Mouse (Mus musculus): ENCODE measurements at regions not wholly inside any gene's neighbourhood (a gene's known extent, or its start where the extent isn't known, plus 50 kb on each side); places are given as distances from the start of the nearest gene placed in this dataset.

DNA sequence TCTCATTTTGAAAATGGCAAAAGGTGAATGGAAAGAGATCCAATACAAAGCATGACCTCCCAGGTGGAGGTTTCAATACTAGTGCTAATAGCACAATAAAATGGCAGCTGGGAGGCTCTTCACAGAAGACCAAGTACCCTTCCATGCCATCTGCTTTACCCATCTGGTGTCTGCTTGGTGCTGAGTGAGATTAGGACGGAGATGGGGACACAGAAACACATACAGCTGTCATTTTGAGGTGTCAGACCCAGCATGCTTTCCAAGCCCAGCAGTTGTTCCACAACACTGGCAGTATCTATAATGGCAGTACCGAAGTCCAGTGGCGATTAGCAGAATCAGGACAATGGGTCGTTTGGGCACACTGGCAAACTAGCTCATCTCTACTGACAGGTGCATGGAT lies 118.9 kb upstream of the 1700064H15Rik start:
- H3K4me1 ChIP-seq (ENCODE audit: control insufficient read depth, insufficient read depth, low read length): no peaks in the 10 kb centered on the region
- H3K4me3 ChIP-seq (ENCODE audit: insufficient read depth, low read length): no peak overlapping the region
- TF ChIP-seq POLR2A (IDR thresholded peaks at IDR 0.05; ENCODE audit: borderline replicate concordance, low read depth, low read length) (no peak), CTCF (IDR thresholded peaks at IDR 0.05; ENCODE audit: low read depth, low read length) (no peak)
- no peak overlapping the region for H3K27ac ChIP-seq (ENCODE audit: insufficient read depth, low read depth, low read length)

DNA sequence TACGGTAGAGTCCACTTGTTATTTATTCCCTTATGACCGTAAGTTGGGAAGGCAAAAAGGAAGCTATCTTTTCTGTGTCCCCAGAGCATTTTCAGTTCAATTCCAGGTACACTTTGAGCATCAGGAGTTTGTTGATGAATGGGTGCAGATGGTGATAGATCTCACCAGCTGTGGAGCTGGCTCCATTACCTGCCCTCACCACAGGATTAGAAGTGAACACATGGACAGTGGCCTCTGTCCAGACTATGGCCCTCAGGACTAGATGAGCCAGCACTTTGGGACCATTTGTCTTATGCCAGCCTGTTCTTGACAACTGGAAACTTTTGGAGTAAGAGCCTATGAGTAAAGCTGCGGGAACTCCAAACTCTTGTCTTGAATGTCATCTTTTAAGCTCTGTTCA lies 123.5 kb upstream of the 1700064H15Rik start:
- Histone ChIP-seq H3K27ac (ENCODE audit: insufficient read depth, low read depth, low read length) (no peak overlapping the region), H3K4me1 (ENCODE audit: control insufficient read depth, insufficient read depth, low read length) (no peaks in the 10 kb centered on the region), H3K4me3 (ENCODE audit: insufficient read depth, low read length) (no peak overlapping the region)
- no peak for TF ChIP-seq POLR2A (IDR thresholded peaks at IDR 0.05; ENCODE audit: borderline replicate concordance, low read depth, low read length)
- TF ChIP-seq CTCF (IDR thresholded peaks at IDR 0.05; ENCODE audit: low read depth, low read length): no peak

DNA sequence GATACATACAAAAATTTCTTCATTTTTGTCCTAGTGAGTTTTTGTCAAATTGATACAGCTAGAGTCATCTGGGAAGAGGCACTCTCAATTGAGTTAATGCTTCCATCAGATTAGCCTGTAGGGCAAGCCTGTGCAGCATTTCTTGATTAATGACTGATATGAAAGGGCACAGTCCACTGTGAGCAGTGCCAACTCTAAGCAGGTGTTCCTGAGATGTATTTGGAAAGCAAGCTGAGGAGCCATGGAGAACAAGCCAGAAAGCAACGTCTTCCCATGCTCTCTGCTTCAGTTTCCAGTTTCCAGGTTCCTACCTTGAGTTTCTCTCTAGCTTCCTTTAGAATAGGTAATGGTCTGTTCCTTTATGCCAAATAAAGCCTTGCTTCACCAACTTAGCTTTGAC lies 125.5 kb upstream of the 1700064H15Rik start:
- H3K4me3 ChIP-seq (ENCODE audit: insufficient read depth, low read length): no peak overlapping the region
- no peak for TF ChIP-seq CTCF (IDR thresholded peaks at IDR 0.05; ENCODE audit: low read depth, low read length)
- no peak for TF ChIP-seq POLR2A (IDR thresholded peaks at IDR 0.05; ENCODE audit: borderline replicate concordance, low read depth, low read length)
- no peak overlapping the region for H3K27ac ChIP-seq (ENCODE audit: insufficient read depth, low read depth, low read length)
- no peaks in the 10 kb centered on the region for H3K4me1 ChIP-seq (ENCODE audit: control insufficient read depth, insufficient read depth, low read length)

DNA sequence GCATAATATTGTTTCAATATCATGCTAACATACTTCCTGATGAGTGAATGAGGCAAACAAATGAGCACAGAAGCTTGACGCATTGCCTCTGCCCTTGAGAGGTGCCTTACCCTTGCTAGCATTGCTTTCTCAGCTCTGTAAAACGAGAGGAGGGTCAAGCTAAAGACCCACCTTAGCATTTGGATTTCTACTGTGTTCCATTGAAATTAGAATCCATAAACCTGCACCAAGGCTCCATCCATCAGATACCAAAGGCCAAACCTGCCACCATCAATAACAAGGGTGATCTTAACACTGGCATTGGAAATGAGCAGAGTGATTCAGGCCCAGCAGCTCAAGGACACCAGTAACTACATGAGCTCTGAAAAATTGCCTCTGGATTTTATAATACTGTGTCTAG lies 126.2 kb upstream of the 1700064H15Rik start:
- Histone ChIP-seq H3K4me1 (ENCODE audit: control insufficient read depth, insufficient read depth, low read length) (no peaks in the 10 kb centered on the region), H3K27ac (ENCODE audit: insufficient read depth, low read depth, low read length) (no peak overlapping the region), H3K4me3 (ENCODE audit: insufficient read depth, low read length) (no peak overlapping the region)
- TF ChIP-seq CTCF (IDR thresholded peaks at IDR 0.05; ENCODE audit: low read depth, low read length): no peak
- no peak for TF ChIP-seq POLR2A (IDR thresholded peaks at IDR 0.05; ENCODE audit: borderline replicate concordance, low read depth, low read length)

DNA sequence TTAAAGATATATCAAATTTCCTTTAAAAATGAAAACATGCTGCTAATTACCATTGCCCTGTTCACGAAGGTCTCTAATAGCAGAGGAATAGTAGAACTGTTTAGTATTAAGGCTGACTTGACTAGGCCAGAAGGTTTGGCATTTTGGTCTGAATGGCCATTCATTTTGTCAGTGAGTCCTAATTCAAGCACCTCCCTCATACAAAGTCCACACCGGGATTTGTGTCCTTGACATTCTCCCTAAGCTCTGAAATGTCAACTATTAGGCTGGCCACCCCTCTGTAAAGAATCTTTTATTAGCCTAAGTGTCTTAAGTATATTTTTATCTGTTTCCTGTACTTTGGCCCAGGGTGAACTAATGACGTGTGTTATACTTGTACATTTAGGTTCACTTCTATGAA lies 126.7 kb upstream of the 1700064H15Rik start:
- no peak overlapping the region for H3K4me3 ChIP-seq (ENCODE audit: insufficient read depth, low read length)
- no peak for TF ChIP-seq CTCF (IDR thresholded peaks at IDR 0.05; ENCODE audit: low read depth, low read length)
- no peak for TF ChIP-seq POLR2A (IDR thresholded peaks at IDR 0.05; ENCODE audit: borderline replicate concordance, low read depth, low read length)
- H3K27ac ChIP-seq (ENCODE audit: insufficient read depth, low read depth, low read length): no peak overlapping the region
- H3K4me1 ChIP-seq (ENCODE audit: control insufficient read depth, insufficient read depth, low read length): no peaks in the 10 kb centered on the region

DNA sequence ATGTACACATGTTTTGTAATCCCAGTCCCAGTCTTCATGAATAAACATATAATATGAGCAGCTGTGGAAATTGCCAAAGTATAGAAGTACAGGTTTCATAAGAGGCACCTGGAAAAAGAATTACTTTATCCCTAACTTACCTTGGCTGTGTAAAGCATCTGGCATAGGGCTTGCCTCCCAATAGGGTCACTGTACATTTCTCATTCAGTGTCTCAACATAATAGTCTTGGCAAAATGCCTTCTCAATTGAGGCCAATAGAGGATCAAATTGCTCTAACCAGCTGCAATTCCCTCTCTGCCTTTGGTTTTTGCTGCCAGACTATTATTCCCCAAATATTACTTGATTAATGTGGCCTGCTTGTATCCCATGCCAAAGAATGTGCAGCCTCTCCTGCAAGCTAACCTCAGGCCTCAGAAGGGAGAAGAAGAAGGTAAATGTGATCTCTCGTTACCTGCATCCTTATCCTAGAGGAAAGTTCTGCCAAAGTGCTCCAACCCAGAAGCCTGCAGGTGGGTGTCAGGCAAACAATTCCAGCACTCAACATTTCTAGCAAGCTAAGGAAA lies 158.2 kb upstream of the Cp start:
- TF ChIP-seq CTCF (IDR thresholded peaks at IDR 0.05; ENCODE audit: low read depth, low read length): no peak
- TF ChIP-seq POLR2A (IDR thresholded peaks at IDR 0.05; ENCODE audit: borderline replicate concordance, low read depth, low read length): no peak
- Histone ChIP-seq H3K27ac (ENCODE audit: insufficient read depth, low read depth, low read length) (no peak overlapping the region), H3K4me3 (ENCODE audit: insufficient read depth, low read length) (no peak overlapping the region), H3K4me1 (ENCODE audit: control insufficient read depth, insufficient read depth, low read length) (no peaks in the 10 kb centered on the region)

DNA sequence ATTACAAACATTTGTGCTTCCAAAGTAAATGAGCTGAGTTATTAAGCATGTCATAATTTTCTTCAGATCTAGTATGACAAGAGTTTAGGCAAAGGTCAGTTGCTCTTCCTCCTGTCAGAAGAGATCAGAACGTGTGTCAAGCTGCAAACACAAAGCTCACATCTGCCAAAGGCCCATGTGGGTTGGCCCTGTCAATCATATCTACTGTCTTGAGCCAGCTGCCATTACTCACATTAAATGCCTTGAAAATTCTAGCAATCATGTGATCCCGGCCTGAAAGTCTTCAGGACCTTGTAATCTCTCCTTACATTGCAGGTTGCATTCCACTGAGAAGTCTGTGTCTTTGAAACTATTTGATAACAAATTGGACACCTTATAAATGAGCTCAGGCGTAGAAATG lies 146.8 kb upstream of the Cp start:
- Histone ChIP-seq H3K4me3 (ENCODE audit: insufficient read depth, low read length) (no peak overlapping the region), H3K27ac (ENCODE audit: insufficient read depth, low read depth, low read length) (no peak overlapping the region), H3K4me1 (ENCODE audit: control insufficient read depth, insufficient read depth, low read length) (no peaks in the 10 kb centered on the region)
- TF ChIP-seq CTCF (IDR thresholded peaks at IDR 0.05; ENCODE audit: low read depth, low read length): no peak
- no peak for TF ChIP-seq POLR2A (IDR thresholded peaks at IDR 0.05; ENCODE audit: borderline replicate concordance, low read depth, low read length)

DNA sequence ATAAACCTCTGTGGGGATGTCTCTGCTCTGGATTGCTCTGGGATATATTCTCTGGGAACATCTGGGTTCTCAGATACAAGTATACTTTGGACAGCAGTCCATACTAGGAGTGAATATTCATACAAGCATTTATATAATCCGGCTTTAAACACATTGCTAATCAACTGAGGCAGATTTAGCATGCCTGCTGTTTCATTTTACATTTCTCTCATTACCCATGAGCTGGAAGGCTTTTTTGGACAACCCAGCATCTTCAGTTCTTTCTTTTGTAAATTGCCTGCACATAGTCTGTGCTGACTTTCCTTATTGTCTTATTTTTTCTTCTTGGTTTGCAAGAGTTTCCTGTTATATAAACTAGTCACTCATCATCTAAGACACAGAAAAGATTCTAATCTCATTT lies 131.9 kb upstream of the Cp start:
- H3K27ac ChIP-seq (ENCODE audit: insufficient read depth, low read depth, low read length): no peak overlapping the region
- H3K4me1 ChIP-seq (ENCODE audit: control insufficient read depth, insufficient read depth, low read length): no peaks in the 10 kb centered on the region
- TF ChIP-seq CTCF (IDR thresholded peaks at IDR 0.05; ENCODE audit: low read depth, low read length): no peak
- no peak for TF ChIP-seq POLR2A (IDR thresholded peaks at IDR 0.05; ENCODE audit: borderline replicate concordance, low read depth, low read length)
- no peak overlapping the region for H3K4me3 ChIP-seq (ENCODE audit: insufficient read depth, low read length)

DNA sequence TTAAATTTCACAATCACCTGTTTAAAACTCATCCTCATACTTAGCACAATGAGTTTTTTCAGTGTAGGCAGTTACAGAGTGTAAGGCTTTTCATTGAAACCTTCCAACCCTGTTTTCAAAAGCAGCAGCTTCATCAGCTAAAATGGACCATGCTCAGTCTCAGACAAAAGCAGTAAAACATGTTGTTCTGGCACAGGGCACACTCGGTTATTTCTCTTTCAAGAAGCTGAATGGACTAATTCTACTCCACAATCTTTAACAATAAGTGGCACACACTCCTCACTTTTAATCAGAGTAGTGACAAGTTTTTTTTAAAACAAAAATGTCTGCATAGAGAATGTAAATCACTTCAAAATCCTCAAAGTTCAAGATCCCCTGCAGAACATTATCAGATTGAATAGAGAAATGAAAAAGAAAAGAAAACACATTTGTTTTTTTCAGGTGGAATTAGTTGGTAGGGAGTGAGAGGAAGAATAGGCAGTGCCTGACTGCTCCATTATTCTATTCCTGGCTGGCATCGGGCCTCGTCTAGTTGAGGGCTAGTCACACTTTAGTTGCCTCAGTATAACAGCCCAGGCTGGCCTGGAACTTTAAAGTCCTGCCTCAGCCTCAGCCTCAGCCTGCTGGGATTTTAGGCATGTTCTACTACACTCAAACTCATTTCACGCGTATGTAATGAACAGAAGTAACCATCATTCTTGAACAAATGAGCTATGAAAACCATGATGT lies 128.2 kb upstream of the Cp start:
- H3K27ac ChIP-seq (ENCODE audit: insufficient read depth, low read depth, low read length): no peak overlapping the region
- H3K4me3 ChIP-seq (ENCODE audit: insufficient read depth, low read length): no peak overlapping the region
- no peak for TF ChIP-seq CTCF (IDR thresholded peaks at IDR 0.05; ENCODE audit: low read depth, low read length)
- no peak for TF ChIP-seq POLR2A (IDR thresholded peaks at IDR 0.05; ENCODE audit: borderline replicate concordance, low read depth, low read length)
- no peaks in the 10 kb centered on the region for H3K4me1 ChIP-seq (ENCODE audit: control insufficient read depth, insufficient read depth, low read length)

DNA sequence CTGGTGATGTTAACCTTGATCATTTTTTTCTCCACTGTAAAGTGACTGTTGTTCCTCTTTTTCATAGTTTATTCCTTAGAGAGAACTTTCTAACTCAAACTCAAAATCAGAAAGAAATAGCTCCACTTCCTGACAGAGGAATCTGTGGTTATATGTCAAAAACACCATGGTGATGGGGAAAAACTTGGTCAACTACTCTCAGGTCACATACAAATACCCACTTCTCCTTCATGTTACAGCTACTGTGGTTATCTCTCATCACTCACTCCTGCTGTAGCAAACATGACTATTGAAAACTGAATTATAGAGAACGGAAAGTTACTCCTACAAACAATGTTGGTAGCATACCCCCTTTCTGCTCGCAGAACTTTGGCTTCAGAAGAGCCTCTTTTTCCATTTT lies 127.1 kb upstream of the Cp start:
- TF ChIP-seq CTCF (IDR thresholded peaks at IDR 0.05; ENCODE audit: low read depth, low read length) (no peak), POLR2A (IDR thresholded peaks at IDR 0.05; ENCODE audit: borderline replicate concordance, low read depth, low read length) (no peak)
- Histone ChIP-seq H3K4me1 (ENCODE audit: control insufficient read depth, insufficient read depth, low read length) (no peaks in the 10 kb centered on the region), H3K27ac (ENCODE audit: insufficient read depth, low read depth, low read length) (no peak overlapping the region), H3K4me3 (ENCODE audit: insufficient read depth, low read length) (no peak overlapping the region)
